In genomic region chr15:31510477-31511405, GRCm38 (mm10) we compare ENCODE assay signal across 13 mouse cellular contexts. TPM values are rescaled to one million over a fixed set of nuclear protein-coding genes. Genes with fewer than 3 reads are reported as not detected.
DNase-seq lines count a peak whose midpoint lies in the region; ATAC-seq and TF ChIP-seq lines count a peak whose summit lies in the region.
"Had no signal": no experiment of that assay in that cellular context is flagged by ENCODE, and none has a peak within 500 bp of the region (broad histone marks: within the 10 kb centered on the region; RNA-seq: fewer than 3 reads in every experiment).

No protein-coding gene starts in this region.

- no peak for TF ChIP-seq POLR2A in CH12.LX (IDR thresholded peaks at IDR 0.05; ENCODE audit: low read depth, low read length)

- dilution Hi-C loops in CH12.LX (cut with MboI; ENCODE audit: extremely low pct_ligation_motif_present, extremely low pct_unique_long_range_greater_than_20kb, low sequenced_read_pairs): no loop called here

- H3K79me2 ChIP-seq in CH12.LX (replicated peaks; ENCODE audit: control insufficient read depth, extremely low read depth, insufficient read depth, poor library complexity, severe bottlenecking): peaks cover 37% of the 10 kb centered on the region

- TF ChIP-seq CTCF in CH12.LX (conservative IDR thresholded peaks at IDR 0.05 in 1 of 2, IDR thresholded peaks at IDR 0.05 in 1 of 2; ENCODE audit: low read depth in 2 of 2, low read length in 2 of 2): no peak
- no peak for TF ChIP-seq CTCF in liver, embryonic 14.5 days (IDR thresholded peaks at IDR 0.05; ENCODE audit: low read depth)

- H3K4me3 ChIP-seq in CH12.LX (replicated peaks in 1 of 3; ENCODE audit: low read depth in 2 of 3, low read length in 2 of 3, poor library complexity in 1 of 3): no peak overlapping the region
- H3K4me3 ChIP-seq in liver, embryonic 14.5 days (ENCODE audit: insufficient read depth in 1 of 2, low read depth in 2 of 2, low read length in 2 of 2): no peak overlapping the region
- H3K4me3 ChIP-seq: embryonic facial prominence, embryonic 15.5 days; limb, embryonic 13.5 days had no signal

- in situ Hi-C loops in CH12.LX (cut with MboI; ENCODE audit: low pct_ligation_motif_present, low pct_unique_long_range_greater_than_20kb, low sequenced_read_pairs): loop anchor here (5.0 kb wide), 1 partner anchor 77 kb away; no protein-coding TSS in a partner anchor

- no peaks in the 10 kb centered on the region for H3K9me3 ChIP-seq in CH12.LX (replicated peaks; ENCODE audit: low read length)
- H3K9me3 ChIP-seq in liver, embryonic 14.5 days (ENCODE audit: control insufficient read depth, low read length): no peaks in the 10 kb centered on the region
- H3K9me3 ChIP-seq: embryonic facial prominence, embryonic 15.5 days; limb, embryonic 13.5 days had no signal

- H3K27me3 ChIP-seq in CH12.LX (replicated peaks): no peaks in the 10 kb centered on the region
- H3K27me3 ChIP-seq in liver, embryonic 14.5 days (ENCODE audit: control insufficient read depth, insufficient read depth, low read length): no peaks in the 10 kb centered on the region
- H3K27me3 ChIP-seq: embryonic facial prominence, embryonic 15.5 days; limb, embryonic 13.5 days had no signal

- H3K36me3 ChIP-seq in CH12.LX (replicated peaks in 1 of 2; ENCODE audit: control insufficient read depth in 1 of 2, insufficient read depth in 1 of 2, low read length in 1 of 2): peaks cover 0 to 10% of the 10 kb centered on the region in 2 experiments
- H3K36me3 ChIP-seq in liver, embryonic 14.5 days (replicated peaks; ENCODE audit: control insufficient read depth, insufficient read depth, low read depth): no peaks in the 10 kb centered on the region
- H3K36me3 ChIP-seq: embryonic facial prominence, embryonic 15.5 days; limb, embryonic 13.5 days had no signal

- TF ChIP-seq RAD21 in CH12.LX (IDR thresholded peaks at IDR 0.05; ENCODE audit: low read depth, low read length): no peak

- 0 out of 2 replicates have a peak overlapping the region, but pooled peaks have one; percentile 35 for H3K9ac ChIP-seq in CH12.LX (ENCODE audit: insufficient read depth, low read depth)
- H3K9ac ChIP-seq in liver, embryonic 14.5 days (replicated peaks): no peak overlapping the region
- H3K9ac ChIP-seq: embryonic facial prominence, embryonic 15.5 days; limb, embryonic 13.5 days had no signal

- H3K27ac ChIP-seq in CH12.LX (ENCODE audit: insufficient read depth, low read depth): peak overlapping the region; percentile 17; the same call in 1 of the 2 replicates
- H3K27ac ChIP-seq in liver, embryonic 14.5 days: no peak overlapping the region; the same call in 1 of the 2 replicates
- H3K27ac ChIP-seq: embryonic facial prominence, embryonic 15.5 days; limb, embryonic 13.5 days had no signal

- no peak for DNase-seq in cerebellum, postnatal 4 days (ENCODE audit: low spot score in 2 of 2)
- DNase-seq in kidney, postnatal 10 days: peak; percentile 17
- DNase-seq in kidney, postnatal 14 days: no peak
- DNase-seq in CH12.LX (ENCODE audit: extremely low read depth): peak; percentile 52
- DNase-seq in liver, embryonic 14.5 days (ENCODE audit: low read depth in 3 of 3, low spot score in 3 of 3): no peak
- no peak for DNase-seq in ovary, postnatal 10 days (ENCODE audit: low spot score)
- no peak for DNase-seq in cerebellum, adult 18-20 months
- DNase-seq: adrenal gland, postnatal 14 days; kidney, adult 8-10 months had no signal

- 66% methylated on average over 7 of the region's 7 CpGs for WGBS in liver, embryonic 14.5 days (ENCODE audit: insufficient replicate concordance)

- peak; percentile 61; the same call in 1 of the 2 replicates for ATAC-seq in cerebellum, adult (ENCODE audit: insufficient number of reproducible peaks, low FRiP score, low TSS enrichment)
- peak; percentile 54 for ATAC-seq in liver, embryonic 14.5 days (ENCODE audit: insufficient read depth)

- H3K4me2 ChIP-seq in CH12.LX (ENCODE audit: insufficient read depth, low read depth, poor library complexity, severe bottlenecking): peak overlapping the region; percentile 57
- no peak overlapping the region; the same call in 1 of the 2 replicates for H3K4me2 ChIP-seq in liver, embryonic 14.5 days (ENCODE audit: low read depth)
- H3K4me2 ChIP-seq: embryonic facial prominence, embryonic 15.5 days; limb, embryonic 13.5 days had no signal

- 0 out of 2 replicates have a peak, but pooled peaks have one; percentile 43 for TF ChIP-seq EP300 in CH12.LX (IDR thresholded peaks at IDR 0.05; ENCODE audit: low read length)
- no peak for TF ChIP-seq EP300 in liver, embryonic 14.5 days (IDR thresholded peaks at IDR 0.05; ENCODE audit: low read depth)

- H3K4me1 ChIP-seq in CH12.LX (ENCODE audit: control insufficient read depth in 1 of 2, insufficient read depth in 2 of 2): peaks cover 8 to 63% of the 10 kb centered on the region in 2 experiments
- H3K4me1 ChIP-seq in liver, embryonic 14.5 days (replicated peaks; ENCODE audit: control insufficient read depth in 2 of 2, insufficient read depth in 2 of 2, low read length in 1 of 2): peaks cover 20 to 23% of the 10 kb centered on the region in 2 experiments
- H3K4me1 ChIP-seq: embryonic facial prominence, embryonic 15.5 days; limb, embryonic 13.5 days had no signal

TF ChIP-seq in CH12.LX, 34 proteins besides CTCF, POLR2A, EP300 and RAD21:
- TF ChIP-seq IRF4 (IDR thresholded peaks at IDR 0.05; ENCODE audit: low read depth, low read length) (peak; percentile 55; the same call in 1 of the 2 replicates), MYC (IDR thresholded peaks at IDR 0.05; ENCODE audit: low read depth, low read length) (peak; percentile 40; the same call in 1 of the 2 replicates), TCF12 (IDR thresholded peaks at IDR 0.05; ENCODE audit: low read depth, low read length) (no peak), SIN3A (IDR thresholded peaks at IDR 0.05; ENCODE audit: low read length) (0 out of 2 replicates have a peak, but pooled peaks have one; percentile 43)

RNA-seq across cellular contexts. Expression of gene March6, which starts 20.1 kb away (rescaled TPM):
- total RNA-seq in CH12.LX (2012; rRNA removed) (18.0 and 18.3 TPM in 2 replicates), CH12.LX (2014; rRNA removed) (29.1 and 29.3 TPM in 2 replicates)
- polyA plus RNA-seq in CH12.LX (2012; ENCODE audit: insufficient read length, low read depth): 32.2 and 41.4 TPM in 2 replicates
- polyA plus RNA-seq in liver, embryonic 14.5 days (2012; rRNA removed): 6.9 and 9.0 TPM in 2 replicates
- polyA plus RNA-seq in liver, embryonic 14.5 days (2014; fragmentation: Nextera tagmentation; extraction: Ambion mirVana): 12.7 and 15.3 TPM in 2 replicates

RNA-seq across cellular contexts. Expression of gene Cmbl, which starts 54.4 kb away (rescaled TPM):
- total RNA-seq in CH12.LX (2012; rRNA removed): not detected in 2 replicates
- not detected in 2 replicates for total RNA-seq in CH12.LX (2014; rRNA removed)
- polyA plus RNA-seq in CH12.LX (2012; ENCODE audit: insufficient read length, low read depth): 0.27 TPM in 1 of 2 replicates, not detected in the other
- 5.1 and 5.5 TPM in 2 replicates for polyA plus RNA-seq in liver, embryonic 14.5 days (2012; rRNA removed)
- polyA plus RNA-seq in liver, embryonic 14.5 days (2014; fragmentation: Nextera tagmentation; extraction: Ambion mirVana): 5.0 and 6.8 TPM in 2 replicates

RNA-seq across cellular contexts. Expression of gene Ropn1l, which starts 57.2 kb away (rescaled TPM):
- total RNA-seq in CH12.LX (2012; rRNA removed): 2.1 and 2.9 TPM in 2 replicates
- total RNA-seq in CH12.LX (2014; rRNA removed): 2.0 and 2.6 TPM in 2 replicates
- polyA plus RNA-seq in CH12.LX (2012; ENCODE audit: insufficient read length, low read depth): 1.1 and 1.7 TPM in 2 replicates
- 0.86 and 1.0 TPM in 2 replicates for polyA plus RNA-seq in liver, embryonic 14.5 days (2012; rRNA removed)
- 1.9 and 2.7 TPM in 2 replicates for polyA plus RNA-seq in liver, embryonic 14.5 days (2014; fragmentation: Nextera tagmentation; extraction: Ambion mirVana)
- total RNA-seq: gastrocnemius, adult 18-20 months had no signal

Comparison
In these comparisons a context has a peak if more than half of its experiments do, and no peak if none do; other contexts are left out.
1. DNase-seq: peak in kidney, postnatal 10 days (single experiment) and CH12.LX (single experiment); none in cerebellum, postnatal 4 days (0 of 2), kidney, postnatal 14 days (single experiment), liver, embryonic 14.5 days (0 of 3), ovary, postnatal 10 days (single experiment) and cerebellum, adult 18-20 months (0 of 2).